Mouse (Mus musculus): ENCODE results near the gene Ino80b. TPM values are rescaled to one million over a fixed set of nuclear protein-coding genes. Genes with fewer than 3 reads are reported as not detected.

Ino80b gene
- polyA plus RNA-seq, 1 experiment = 25.1 TPM

- Histone ChIP-seq H3K27ac (ENCODE audit: insufficient read depth, low read depth, low read length) (no peak within 1 kb of the TSS), H3K4me1 (ENCODE audit: control insufficient read depth, insufficient read depth, low read length) (peaks cover 45% of the 10 kb centered on the region), H3K4me3 (ENCODE audit: insufficient read depth, low read length) (peak within 1 kb of the TSS; percentile 64; the same call in 1 of the 2 replicates)
Observed at GRCm38 (mm10) chr6:83134951-83135513, 9.8 kb upstream of the Ino80b start, which contains the start of gene Rtkn. TSS of gene Rtkn (plus strand) at chr6:83135463.

GRCm38 (mm10) chr6:83134226-83134625 is 9.0 kb upstream of the Ino80b start:
- Histone ChIP-seq H3K4me3 (ENCODE audit: insufficient read depth, low read length) (no peak overlapping the region), H3K4me1 (ENCODE audit: control insufficient read depth, insufficient read depth, low read length) (peaks cover 45% of the 10 kb centered on the region), H3K27ac (ENCODE audit: insufficient read depth, low read depth, low read length) (no peak overlapping the region)
- no peak for TF ChIP-seq CTCF (IDR thresholded peaks at IDR 0.05; ENCODE audit: low read depth, low read length)
- no peak for TF ChIP-seq POLR2A (IDR thresholded peaks at IDR 0.05; ENCODE audit: borderline replicate concordance, low read depth, low read length)

More at GRCm38 (mm10) chr6:83134951-83135513, 9.8 kb upstream of the Ino80b start, which contains the start of gene Rtkn:
- no peak for TF ChIP-seq CTCF (IDR thresholded peaks at IDR 0.05; ENCODE audit: low read depth, low read length)
- TF ChIP-seq POLR2A (IDR thresholded peaks at IDR 0.05; ENCODE audit: borderline replicate concordance, low read depth, low read length) = no peak

- no peak overlapping the region for H3K4me3 ChIP-seq (ENCODE audit: insufficient read depth, low read length)
- peak overlapping the region; percentile 68 for H3K27ac ChIP-seq (ENCODE audit: insufficient read depth, low read depth, low read length)
- TF ChIP-seq POLR2A (IDR thresholded peaks at IDR 0.05; ENCODE audit: borderline replicate concordance, low read depth, low read length) = no peak
- TF ChIP-seq CTCF (IDR thresholded peaks at IDR 0.05; ENCODE audit: low read depth, low read length) = no peak
- peaks cover 40% of the 10 kb centered on the region for H3K4me1 ChIP-seq (ENCODE audit: control insufficient read depth, insufficient read depth, low read length)
Observed at GRCm38 (mm10) chr6:83132176-83132919, 7.1 kb upstream of the Ino80b start.

GRCm38 (mm10) chr6:83131469-83132034 is 6.3 kb upstream of the Ino80b start:
- TF ChIP-seq POLR2A (IDR thresholded peaks at IDR 0.05; ENCODE audit: borderline replicate concordance, low read depth, low read length) (no peak), CTCF (IDR thresholded peaks at IDR 0.05; ENCODE audit: low read depth, low read length) (no peak)
- Histone ChIP-seq H3K4me1 (ENCODE audit: control insufficient read depth, insufficient read depth, low read length) (peaks cover 40% of the 10 kb centered on the region), H3K4me3 (ENCODE audit: insufficient read depth, low read length) (no peak overlapping the region), H3K27ac (ENCODE audit: insufficient read depth, low read depth, low read length) (peak overlapping the region; percentile 82)

GRCm38 (mm10) chr6:83127419-83127818 is 2.2 kb upstream of the Ino80b start:
- H3K4me1 ChIP-seq (ENCODE audit: control insufficient read depth, insufficient read depth, low read length) = peaks cover 21% of the 10 kb centered on the region
- TF ChIP-seq POLR2A (IDR thresholded peaks at IDR 0.05; ENCODE audit: borderline replicate concordance, low read depth, low read length) (no peak), CTCF (IDR thresholded peaks at IDR 0.05; ENCODE audit: low read depth, low read length) (no peak)

GRCm38 (mm10) chr6:83124851-83125312 is 349 bp downstream of the Ino80b start:
- H3K27ac ChIP-seq (ENCODE audit: insufficient read depth, low read depth, low read length) = 0 out of 2 replicates have a peak overlapping the region, but pooled peaks have one; percentile 22
- no peak for TF ChIP-seq POLR2A (IDR thresholded peaks at IDR 0.05; ENCODE audit: borderline replicate concordance, low read depth, low read length)
- no peak for TF ChIP-seq CTCF (IDR thresholded peaks at IDR 0.05; ENCODE audit: low read depth, low read length)
- H3K4me3 ChIP-seq (ENCODE audit: insufficient read depth, low read length) = peak overlapping the region; percentile 85
- H3K4me1 ChIP-seq (ENCODE audit: control insufficient read depth, insufficient read depth, low read length) = peaks cover 9% of the 10 kb centered on the region

More at GRCm38 (mm10) chr6:83127419-83127818, 2.2 kb upstream of the Ino80b start:
- H3K4me3 ChIP-seq (ENCODE audit: insufficient read depth, low read length) = no peak overlapping the region
- no peak overlapping the region for H3K27ac ChIP-seq (ENCODE audit: insufficient read depth, low read depth, low read length)

GRCm38 (mm10) chr6:83122961-83123360 is 2.3 kb downstream of the Ino80b start:
- Histone ChIP-seq H3K4me3 (ENCODE audit: insufficient read depth, low read length) (no peak overlapping the region), H3K4me1 (ENCODE audit: control insufficient read depth, insufficient read depth, low read length) (peaks cover 13% of the 10 kb centered on the region), H3K27ac (ENCODE audit: insufficient read depth, low read depth, low read length) (no peak overlapping the region)
- TF ChIP-seq CTCF (IDR thresholded peaks at IDR 0.05; ENCODE audit: low read depth, low read length) (no peak), POLR2A (IDR thresholded peaks at IDR 0.05; ENCODE audit: borderline replicate concordance, low read depth, low read length) (no peak)

GRCm38 (mm10) chr6:83121863-83122710 is 3.1 kb downstream of the Ino80b start:
- TF ChIP-seq CTCF (IDR thresholded peaks at IDR 0.05; ENCODE audit: low read depth, low read length) (no peak), POLR2A (IDR thresholded peaks at IDR 0.05; ENCODE audit: borderline replicate concordance, low read depth, low read length) (no peak)
- H3K4me3 ChIP-seq (ENCODE audit: insufficient read depth, low read length) = peak overlapping the region; percentile 64
- H3K27ac ChIP-seq (ENCODE audit: insufficient read depth, low read depth, low read length) = peak overlapping the region; percentile 25; the same call in 1 of the 2 replicates
- peaks cover 13% of the 10 kb centered on the region for H3K4me1 ChIP-seq (ENCODE audit: control insufficient read depth, insufficient read depth, low read length)

Measured in bone marrow macrophage, adult 2 months (primary cell).